Mouse (Mus musculus): ENCODE measurements at regions not wholly inside any gene's neighbourhood (a gene's known extent, or its start where the extent isn't known, plus 50 kb on each side); places are given as distances from the start of the nearest gene placed in this dataset.

DNA sequence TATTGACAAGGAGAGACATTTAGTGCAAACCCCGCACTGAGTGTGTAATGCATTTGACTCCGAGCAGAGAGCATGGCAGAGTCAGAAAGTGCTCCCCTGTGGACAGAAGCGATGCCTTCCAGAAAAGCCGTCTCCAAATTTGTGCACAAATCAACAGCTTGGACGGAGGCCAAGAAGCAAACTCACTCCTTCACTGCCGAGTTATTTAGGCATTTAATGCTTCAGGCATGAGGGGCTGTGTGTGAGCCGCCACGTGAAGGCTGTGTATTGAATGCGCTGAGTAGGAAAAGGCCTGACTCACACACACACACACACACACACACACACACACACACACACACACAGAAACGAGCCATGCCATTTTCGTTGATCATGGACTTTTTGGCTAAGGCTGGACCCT is 453.7 kb downstream of the Cd83 start:
- H3K4me3 ChIP-seq (replicated peaks; ENCODE audit: low read depth, low read length): no peak overlapping the region
- peak; percentile 73 for DNase-seq (ENCODE audit: low spot score)
- H3K9me3 ChIP-seq (replicated peaks; ENCODE audit: low read length): no peaks in the 10 kb centered on the region
- no peak overlapping the region for H3K27ac ChIP-seq
- H3K9ac ChIP-seq (ENCODE audit: low read depth, low read length): no peak overlapping the region
- no peak overlapping the region; the same call in 1 of the 2 replicates for H3K4me2 ChIP-seq (ENCODE audit: low read length)
- 25% methylated on average over 11 of the region's 11 CpGs for WGBS
- no peak for ATAC-seq (replicated peaks; ENCODE audit: low FRiP score, low read depth)
- 0 out of 2 replicates have a peak, but pooled peaks have one; percentile 3 for TF ChIP-seq CTCF (IDR thresholded peaks at IDR 0.05; ENCODE audit: low read depth)
- no peaks in the 10 kb centered on the region for H3K36me3 ChIP-seq (ENCODE audit: insufficient read depth, low read length)
- H3K4me1 ChIP-seq (replicated peaks; ENCODE audit: insufficient read depth, low read length): no peaks in the 10 kb centered on the region
- no peaks in the 10 kb centered on the region for H3K27me3 ChIP-seq (ENCODE audit: insufficient read depth, low read length)

DNA sequence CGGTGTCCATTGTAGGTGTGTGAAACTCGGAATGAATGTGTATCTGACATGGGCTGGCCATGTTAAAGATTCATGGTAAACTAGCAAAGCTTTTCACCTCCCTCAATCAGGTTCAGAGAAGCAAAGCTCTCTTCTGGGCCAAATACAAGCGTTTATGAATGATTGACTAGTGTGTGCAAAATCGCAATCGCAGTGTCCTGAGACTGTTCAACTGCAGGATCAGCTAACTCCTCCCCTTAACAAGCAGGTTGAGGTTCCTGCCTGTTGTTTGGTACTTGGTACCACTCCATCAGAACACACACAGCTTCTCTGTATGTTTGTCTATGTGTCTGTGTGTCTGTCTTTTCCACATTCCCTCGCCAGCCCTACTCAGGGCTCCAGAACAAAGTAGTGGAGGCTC is 458.6 kb downstream of the Cd83 start:
- 89% methylated on average over 6 of the region's 6 CpGs for WGBS
- H3K9ac ChIP-seq (ENCODE audit: low read depth, low read length): no peak overlapping the region
- H3K27ac ChIP-seq: no peak overlapping the region
- H3K9me3 ChIP-seq (replicated peaks; ENCODE audit: low read length): no peaks in the 10 kb centered on the region
- no peak overlapping the region for H3K4me3 ChIP-seq (replicated peaks; ENCODE audit: low read depth, low read length)
- peaks cover 5% of the 10 kb centered on the region; the same call in 1 of the 2 replicates for H3K4me1 ChIP-seq (replicated peaks; ENCODE audit: insufficient read depth, low read length)
- no peak overlapping the region for H3K4me2 ChIP-seq (ENCODE audit: low read length)
- DNase-seq (ENCODE audit: low spot score) (no peak), ATAC-seq (replicated peaks; ENCODE audit: low FRiP score, low read depth) (no peak)
- no peaks in the 10 kb centered on the region for H3K36me3 ChIP-seq (ENCODE audit: insufficient read depth, low read length)
- no peak for TF ChIP-seq CTCF (IDR thresholded peaks at IDR 0.05; ENCODE audit: low read depth)
- no peaks in the 10 kb centered on the region for H3K27me3 ChIP-seq (ENCODE audit: insufficient read depth, low read length)

DNA sequence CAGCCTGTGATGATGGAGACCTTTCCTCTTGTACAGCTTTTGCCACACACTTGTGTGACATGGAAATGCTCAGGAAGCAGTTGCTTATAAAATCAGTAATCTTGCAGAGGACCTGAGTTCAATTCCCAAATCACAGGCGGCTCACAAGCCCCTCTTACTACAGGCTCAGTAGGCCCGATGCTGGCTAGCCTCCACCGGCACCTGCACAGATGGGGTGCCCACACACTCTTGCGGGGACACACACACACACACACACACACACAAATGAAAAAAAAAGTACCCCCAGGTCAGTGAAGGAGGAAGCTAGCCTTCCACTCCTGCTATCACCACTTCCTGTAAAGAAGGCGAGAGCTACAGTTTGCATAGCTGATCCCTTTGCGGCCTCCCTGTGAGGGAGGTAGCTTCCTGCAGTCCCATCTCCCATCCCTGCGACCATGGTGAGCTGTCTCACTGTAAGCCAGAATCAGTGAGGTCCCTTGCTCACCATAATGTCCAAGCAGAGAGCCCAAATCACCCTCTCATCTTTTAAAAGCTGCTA is 462.2 kb downstream of the Cd83 start:
- Histone ChIP-seq H3K27me3 (ENCODE audit: insufficient read depth, low read length) (no peaks in the 10 kb centered on the region), H3K9me3 (replicated peaks; ENCODE audit: low read length) (no peaks in the 10 kb centered on the region), H3K9ac (ENCODE audit: low read depth, low read length) (no peak overlapping the region), H3K4me1 (replicated peaks; ENCODE audit: insufficient read depth, low read length) (peaks cover 15% of the 10 kb centered on the region; the same call in 1 of the 2 replicates), H3K4me3 (replicated peaks; ENCODE audit: low read depth, low read length) (no peak overlapping the region), H3K27ac (no peak overlapping the region), H3K36me3 (ENCODE audit: insufficient read depth, low read length) (no peaks in the 10 kb centered on the region), H3K4me2 (ENCODE audit: low read length) (no peak overlapping the region)
- ATAC-seq (replicated peaks; ENCODE audit: low FRiP score, low read depth): no peak
- 80% methylated on average over 7 of the region's 7 CpGs for WGBS
- no peak for DNase-seq (ENCODE audit: low spot score)
- no peak for TF ChIP-seq CTCF (IDR thresholded peaks at IDR 0.05; ENCODE audit: low read depth)

DNA sequence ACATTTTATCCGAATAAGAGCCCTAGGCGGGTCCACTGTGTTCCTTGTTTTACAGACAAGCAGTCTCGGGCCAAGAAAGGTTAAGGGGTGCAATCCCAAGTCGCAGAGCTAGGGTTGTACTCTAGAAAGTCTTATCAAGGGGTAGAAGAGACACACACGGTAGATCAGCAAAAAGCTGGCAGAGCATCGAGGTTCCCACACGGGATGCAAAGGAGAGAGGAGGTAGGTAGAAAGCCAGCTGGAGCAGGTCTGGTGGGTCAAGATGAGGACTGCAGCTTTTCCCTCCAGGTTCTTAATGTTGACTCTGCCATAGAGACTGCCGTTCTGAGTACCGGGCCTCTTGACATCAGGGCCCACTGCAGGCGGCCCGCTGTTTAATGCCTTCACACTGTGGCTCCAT is 463.3 kb downstream of the Cd83 start:
- H3K27me3 ChIP-seq (ENCODE audit: insufficient read depth, low read length): no peaks in the 10 kb centered on the region
- H3K4me2 ChIP-seq (ENCODE audit: low read length): no peak overlapping the region
- no peaks in the 10 kb centered on the region for H3K36me3 ChIP-seq (ENCODE audit: insufficient read depth, low read length)
- WGBS: 72% methylated on average over 11 of the region's 11 CpGs
- ATAC-seq (replicated peaks; ENCODE audit: low FRiP score, low read depth) (no peak), DNase-seq (ENCODE audit: low spot score) (no peak)
- peaks cover 15% of the 10 kb centered on the region; the same call in 1 of the 2 replicates for H3K4me1 ChIP-seq (replicated peaks; ENCODE audit: insufficient read depth, low read length)
- H3K9ac ChIP-seq (ENCODE audit: low read depth, low read length): no peak overlapping the region
- no peak overlapping the region for H3K27ac ChIP-seq
- no peaks in the 10 kb centered on the region for H3K9me3 ChIP-seq (replicated peaks; ENCODE audit: low read length)
- no peak overlapping the region for H3K4me3 ChIP-seq (replicated peaks; ENCODE audit: low read depth, low read length)
- TF ChIP-seq CTCF (IDR thresholded peaks at IDR 0.05; ENCODE audit: low read depth): no peak

DNA sequence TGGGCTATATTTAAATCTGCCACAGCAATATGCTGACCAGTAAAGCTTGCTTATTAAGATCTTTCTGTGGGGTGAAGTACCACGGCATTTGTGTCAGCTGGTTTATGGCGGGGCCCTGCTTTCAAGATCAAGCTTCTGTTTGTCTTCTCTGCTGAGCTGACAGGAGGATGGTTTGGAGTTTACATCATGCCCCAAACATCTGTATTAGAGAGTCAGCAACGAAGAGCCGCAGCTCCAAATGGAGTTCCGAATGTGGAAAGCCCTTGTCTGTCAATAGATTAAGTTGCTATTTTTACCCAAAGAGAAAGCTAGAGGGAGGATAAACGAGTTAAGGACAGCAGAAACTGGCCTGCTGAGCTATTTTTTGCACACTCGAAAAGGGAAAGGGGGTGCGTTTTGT is 463.8 kb downstream of the Cd83 start:
- H3K9me3 ChIP-seq (replicated peaks; ENCODE audit: low read length): no peaks in the 10 kb centered on the region
- DNase-seq (ENCODE audit: low spot score) (peak; percentile 61), ATAC-seq (replicated peaks; ENCODE audit: low FRiP score, low read depth) (no peak)
- H3K27ac ChIP-seq: no peak overlapping the region
- H3K27me3 ChIP-seq (ENCODE audit: insufficient read depth, low read length): no peaks in the 10 kb centered on the region
- no peak for TF ChIP-seq CTCF (IDR thresholded peaks at IDR 0.05; ENCODE audit: low read depth)
- H3K4me2 ChIP-seq (ENCODE audit: low read length): no peak overlapping the region
- H3K36me3 ChIP-seq (ENCODE audit: insufficient read depth, low read length): no peaks in the 10 kb centered on the region
- H3K9ac ChIP-seq (ENCODE audit: low read depth, low read length): 0 out of 2 replicates have a peak overlapping the region, but pooled peaks have one; percentile 4
- H3K4me1 ChIP-seq (replicated peaks; ENCODE audit: insufficient read depth, low read length): peaks cover 15% of the 10 kb centered on the region; the same call in 1 of the 2 replicates
- WGBS: 27% methylated on average over 8 of the region's 8 CpGs
- no peak overlapping the region for H3K4me3 ChIP-seq (replicated peaks; ENCODE audit: low read depth, low read length)

DNA sequence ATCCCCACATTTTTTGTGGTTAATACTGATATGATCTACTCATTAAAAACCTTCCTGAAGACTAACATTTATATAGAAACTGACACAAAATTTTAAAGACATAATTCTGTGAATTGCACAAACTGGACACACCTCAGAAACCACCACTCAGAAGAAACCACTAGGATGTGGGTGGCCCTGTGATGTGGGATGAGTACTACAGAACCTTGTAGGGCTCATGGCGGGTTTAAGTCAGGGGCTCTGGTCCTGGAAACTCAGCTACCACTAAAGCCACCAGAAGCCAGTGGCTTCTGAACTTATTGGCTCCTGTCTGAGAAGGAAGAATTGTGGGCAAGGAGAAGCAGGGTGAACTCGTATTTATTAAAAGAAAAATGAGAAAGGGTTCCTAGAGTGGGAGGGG is 464.5 kb downstream of the Cd83 start:
- Histone ChIP-seq H3K4me3 (replicated peaks; ENCODE audit: low read depth, low read length) (no peak overlapping the region), H3K9ac (ENCODE audit: low read depth, low read length) (no peak overlapping the region), H3K27ac (no peak overlapping the region), H3K9me3 (replicated peaks; ENCODE audit: low read length) (no peaks in the 10 kb centered on the region), H3K4me2 (ENCODE audit: low read length) (no peak overlapping the region), H3K36me3 (ENCODE audit: insufficient read depth, low read length) (no peaks in the 10 kb centered on the region), H3K27me3 (ENCODE audit: insufficient read depth, low read length) (no peaks in the 10 kb centered on the region), H3K4me1 (replicated peaks; ENCODE audit: insufficient read depth, low read length) (peaks cover 15% of the 10 kb centered on the region; the same call in 1 of the 2 replicates)
- no peak for DNase-seq (ENCODE audit: low spot score)
- no peak for ATAC-seq (replicated peaks; ENCODE audit: low FRiP score, low read depth)
- TF ChIP-seq CTCF (IDR thresholded peaks at IDR 0.05; ENCODE audit: low read depth): no peak
- 91% methylated on average over 2 of the region's 2 CpGs for whole genome bisulfite sequencing

Data from kidney, postnatal 0 days (tissue).